Mouse (Mus musculus) cerebellum, adult 2 months (tissue): ENCODE measurements around the gene Plppr5. TPM values are rescaled to one million over a fixed set of nuclear protein-coding genes. Genes with fewer than 3 reads are reported as not detected.

Experiments used
- DNase-seq, 2 experiments: peaks; one replicate each; pipeline ENCODE4 v3.0.0; 2021
- H3K27ac ChIP-seq: fragments of 200-500 bp; 2 replicates; pipeline ENCODE4 v1.5.1; 2012; ENCODE audit warnings: low read length, control low read depth, inconsistent platforms; ENCODE audit not compliant: insufficient read depth
- H3K27me3 ChIP-seq: fragments of 200-500 bp; 2 replicates; pipeline ENCODE4 v1.6.1; 2012; ENCODE audit warnings: inconsistent platforms, mild to moderate bottlenecking, low read length, moderate library complexity; ENCODE audit not compliant: control insufficient read depth, insufficient read depth
- H3K4me1 ChIP-seq: fragments of 200-500 bp; 2 replicates; pipeline ENCODE4 v1.6.1; 2011; ENCODE audit warnings: low read length; ENCODE audit not compliant: control insufficient read depth, insufficient read depth
- H3K4me3 ChIP-seq: fragments of 200-500 bp; replicated peaks from 2 replicates; pipeline ENCODE3; 2011; ENCODE audit warnings: mild to moderate bottlenecking, low read depth, low read length, control low read depth; ENCODE audit not compliant: insufficient read depth
- CTCF ChIP-seq: fragments of 200-500 bp; IDR thresholded peaks from 2 replicates; pipeline ENCODE4 v1.5.1; 2011; ENCODE audit warnings: low read depth, mild to moderate bottlenecking, control low read depth, low read length, moderate library complexity, borderline replicate concordance; ENCODE audit not compliant: insufficient read depth
- POLR2A ChIP-seq: fragments of 200-500 bp; IDR thresholded peaks from 2 replicates; pipeline ENCODE4 v1.6.1; 2011; ENCODE audit warnings: low read length, control low read depth, borderline replicate concordance; ENCODE audit not compliant: insufficient read depth
- WGBS: fragments of 180-500 bp; shearing (Covaris S2); methylation state at CpG from one replicate; pipeline ENCODE4 v1.1.7; 2018; 5-methylcytosine and 5-hydroxymethylcytosine counted together
- polyA plus RNA-seq: library from polyadenylated mRNA; depleted of rRNA; stranded (reverse); fragments of >200 nt; gene quantifications from 2 replicates; pipeline ENCODE4 v1.2.3, GENCODE M21; 2012

Gene Plppr5
- polyA plus RNA-seq, 1 experiment, result 5.4 TPM

- 56% methylated on average over 1 of the region's 1 CpGs for WGBS
- no peak overlapping the region for H3K4me3 ChIP-seq
- H3K27me3 ChIP-seq, result no peaks in the 10 kb centered on the region
- DNase-seq, result no peak
- TF ChIP-seq CTCF, result no peak
- no peak for TF ChIP-seq POLR2A
- H3K27ac ChIP-seq, result no peak overlapping the region
- no peaks in the 10 kb centered on the region for H3K4me1 ChIP-seq
These were observed 27.8 kb downstream of the Plppr5 start for GRCm38 (mm10) chr3:117602404-117602803.

DNA sequence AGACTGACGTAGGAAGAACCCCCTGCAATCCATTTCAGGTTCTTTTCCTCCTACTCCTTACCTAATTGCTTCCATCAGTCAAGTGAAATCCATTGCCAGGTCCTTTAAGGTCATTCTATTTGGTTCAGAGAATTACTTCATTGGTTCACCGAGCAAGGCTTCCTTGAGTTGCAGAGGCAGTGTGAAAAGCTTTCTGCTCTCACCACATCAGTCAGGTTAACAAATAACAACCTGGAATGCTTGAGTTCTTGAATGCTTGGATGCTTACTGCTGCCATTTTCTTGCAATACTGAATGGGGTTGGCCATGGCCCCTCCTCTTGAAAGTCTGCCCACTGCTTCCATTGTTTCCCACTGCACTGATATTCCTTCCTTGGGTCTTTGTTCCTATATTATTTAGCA, 28.8 kb downstream of the Plppr5 start:
- Histone ChIP-seq H3K4me1 (no peaks in the 10 kb centered on the region), H3K27ac (no peak overlapping the region), H3K27me3 (no peaks in the 10 kb centered on the region), H3K4me3 (no peak overlapping the region)
- TF ChIP-seq POLR2A, result no peak
- WGBS, result 74% methylated on average over 2 of the region's 2 CpGs
- no peak for DNase-seq

DNA sequence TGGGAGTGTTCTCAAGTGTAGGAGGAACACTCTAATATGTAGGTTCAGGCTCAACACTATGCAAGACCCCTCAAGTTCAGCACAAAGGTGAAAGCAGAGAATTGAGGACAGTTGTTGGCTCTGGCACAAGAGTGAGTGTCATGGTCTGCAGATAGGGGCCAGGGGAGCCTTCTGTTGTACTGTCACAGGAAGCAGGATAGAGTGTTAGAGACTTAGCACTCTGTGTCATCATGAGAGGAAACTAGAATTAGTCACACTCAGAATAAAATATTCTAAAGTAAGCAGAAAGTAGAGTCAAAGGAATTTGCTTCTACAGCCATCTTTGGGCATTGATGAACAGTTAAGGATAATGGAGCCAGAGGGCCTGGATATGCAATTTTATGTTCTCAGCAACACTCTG, 31.7 kb downstream of the Plppr5 start:
- TF ChIP-seq POLR2A, result no peak
- no peak for TF ChIP-seq CTCF
- DNase-seq, result no peak
- Histone ChIP-seq H3K4me3 (no peak overlapping the region), H3K4me1 (no peaks in the 10 kb centered on the region), H3K27me3 (no peaks in the 10 kb centered on the region), H3K27ac (no peak overlapping the region)

GRCm38 (mm10) chr3:117611453-117611852, 36.8 kb downstream of the Plppr5 start:
- TF ChIP-seq CTCF (no peak), POLR2A (no peak)
- no peak overlapping the region for H3K4me3 ChIP-seq
- H3K4me1 ChIP-seq, result no peaks in the 10 kb centered on the region
- no peak for DNase-seq
- no peaks in the 10 kb centered on the region for H3K27me3 ChIP-seq
- whole genome bisulfite sequencing, result 65% methylated on average over 5 of the region's 5 CpGs
- no peak overlapping the region for H3K27ac ChIP-seq

DNA sequence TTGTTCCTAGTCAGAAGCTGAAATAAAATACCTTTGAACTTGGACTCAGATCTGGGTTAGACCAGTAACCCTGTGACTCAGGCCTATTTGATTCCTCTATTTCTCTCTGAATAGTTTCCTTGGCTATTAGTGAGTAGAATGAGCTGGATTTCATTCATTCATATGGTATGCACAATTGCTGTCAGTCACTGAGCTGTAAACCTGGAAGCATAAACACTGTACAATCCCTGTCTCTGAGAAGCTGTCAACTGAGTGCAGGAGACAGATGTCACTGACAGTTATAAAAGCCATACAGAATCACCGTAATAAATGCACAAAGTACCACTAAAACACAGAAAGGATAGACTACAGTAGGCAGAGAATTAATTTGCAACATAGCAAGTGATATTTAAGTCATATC, 40.2 kb downstream of the Plppr5 start:
- H3K4me1 ChIP-seq, result no peaks in the 10 kb centered on the region
- TF ChIP-seq CTCF (no peak), POLR2A (no peak)
- no peak for DNase-seq
- 65% methylated on average over 1 of the region's 1 CpGs for WGBS
- H3K27me3 ChIP-seq, result no peaks in the 10 kb centered on the region
- no peak overlapping the region for H3K4me3 ChIP-seq
- no peak overlapping the region for H3K27ac ChIP-seq

DNA sequence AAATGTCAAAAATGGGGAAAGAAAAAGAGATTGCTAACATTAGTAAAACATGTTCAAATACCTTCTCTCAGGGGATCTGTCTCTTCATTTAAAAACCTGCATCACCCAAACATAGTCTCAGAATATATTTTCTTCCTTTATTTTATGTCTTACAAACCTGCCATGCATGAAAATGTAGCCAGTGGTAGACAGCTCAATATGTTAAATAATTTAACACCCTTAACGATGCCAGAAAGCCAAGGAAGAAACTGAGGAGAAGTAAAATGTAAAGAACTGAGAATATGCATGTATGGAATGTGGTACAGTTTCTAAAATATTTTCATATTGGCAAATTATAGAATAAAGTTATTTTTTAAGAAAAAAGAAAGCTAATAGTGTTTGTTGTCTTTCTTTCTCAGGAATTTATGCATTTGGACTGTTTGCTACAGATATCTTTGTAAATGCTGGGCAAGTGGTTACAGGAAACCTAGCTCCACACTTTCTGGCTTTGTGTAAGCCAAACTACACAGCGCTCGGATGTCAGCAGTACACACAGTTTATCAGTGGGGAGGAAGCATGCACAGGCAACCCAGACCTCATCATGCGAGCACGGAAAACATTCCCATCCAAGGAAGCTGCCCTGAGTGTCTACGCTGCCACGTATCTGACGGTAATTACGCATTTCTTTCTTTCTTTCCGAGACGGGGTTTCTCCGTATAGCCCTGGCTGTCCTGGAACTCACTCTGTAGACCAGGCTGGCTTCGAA, 50.8 kb downstream of the Plppr5 start:
- Histone ChIP-seq H3K4me1 (no peaks in the 10 kb centered on the region), H3K4me3 (no peak overlapping the region), H3K27me3 (no peaks in the 10 kb centered on the region), H3K27ac (no peak overlapping the region)
- TF ChIP-seq POLR2A (no peak), CTCF (no peak)
- 95% methylated on average over 13 of the region's 13 CpGs for WGBS
- DNase-seq, result no peak

DNA sequence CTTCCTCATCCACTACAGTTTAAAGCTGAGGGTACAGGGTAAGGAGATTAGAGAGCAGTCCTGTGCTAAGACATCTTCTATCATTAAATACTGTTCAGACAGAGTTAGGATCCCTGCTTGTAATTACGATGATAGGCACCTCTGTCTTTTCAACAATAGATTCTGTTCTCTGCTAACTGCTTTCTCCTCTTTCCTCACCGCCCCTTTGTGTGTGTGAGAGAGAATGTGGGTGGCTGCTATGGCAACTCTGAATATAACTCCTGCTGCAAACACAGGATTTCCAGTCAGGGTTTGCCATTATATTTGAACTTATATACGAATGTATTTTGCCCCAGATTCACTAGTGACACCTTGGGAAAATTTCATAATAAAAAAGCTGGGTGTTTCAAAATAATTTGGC, 54.2 kb downstream of the Plppr5 start:
- WGBS, result 33% methylated on average over 3 of the region's 3 CpGs
- no peaks in the 10 kb centered on the region for H3K27me3 ChIP-seq
- no peak for DNase-seq
- H3K4me1 ChIP-seq, result no peaks in the 10 kb centered on the region
- H3K27ac ChIP-seq, result no peak overlapping the region
- no peak overlapping the region for H3K4me3 ChIP-seq
- TF ChIP-seq POLR2A (no peak), CTCF (no peak)

DNA sequence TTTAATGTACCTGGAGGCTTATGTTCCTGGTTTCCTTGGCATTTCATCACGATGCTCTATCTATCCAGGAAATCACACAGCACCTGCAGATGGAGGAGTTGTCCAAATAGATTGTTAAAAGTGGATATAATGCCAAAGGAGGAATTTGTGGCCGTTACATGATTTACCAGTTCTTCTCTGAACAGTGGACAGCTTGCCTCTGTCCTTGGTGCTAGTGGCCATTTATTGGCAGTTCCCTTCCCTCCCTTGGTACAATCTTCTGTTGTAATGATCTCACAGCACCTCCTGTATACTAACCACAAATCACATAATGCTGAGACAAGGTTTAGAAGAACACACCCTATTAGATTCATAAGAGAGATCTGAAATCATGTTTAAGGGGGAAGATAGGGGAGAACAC, 55.7 kb downstream of the Plppr5 start:
- no peak for DNase-seq

More for the DNA sequence above, 55.7 kb downstream of the Plppr5 start:
- WGBS, result 34% methylated on average over 2 of the region's 2 CpGs
- Histone ChIP-seq H3K4me3 (no peak overlapping the region), H3K27me3 (no peaks in the 10 kb centered on the region), H3K27ac (no peak overlapping the region), H3K4me1 (no peaks in the 10 kb centered on the region)
- no peak for TF ChIP-seq CTCF
- no peak for TF ChIP-seq POLR2A
